Mouse (Mus musculus) midbrain, embryonic 14.5 days (tissue): Measurements from ENCODE around the gene Neil1. TPM values are rescaled to one million over a fixed set of nuclear protein-coding genes. Genes with fewer than 3 reads are reported as not detected.

Experiments
- ATAC-seq: fragments of 200-750 bp; cut with Nextera tagmentation; 2 replicates; pipeline ENCODE4 v1.8.0; 2017; ENCODE audit warnings: moderate number of reproducible peaks, moderate library complexity; ENCODE audit not compliant: low FRiP score, low TSS enrichment
- DNase-seq: peaks from one replicate; pipeline ENCODE4 v3.0.0-alpha.2; 2015
- H3K27ac ChIP-seq: fragments of 300-500 bp; sonication (generic); replicated peaks from 2 replicates; pipeline ENCODE4 v1.5.1; 2014; ENCODE audit warnings: mild to moderate bottlenecking, low read depth, low read length, moderate library complexity
- H3K27me3 ChIP-seq: fragments of 300-500 bp; sonication (generic); 2 replicates; pipeline ENCODE4 v1.6.1; 2014; ENCODE audit warnings: low read length, control low read depth, mixed read lengths; ENCODE audit not compliant: control insufficient read depth, insufficient read depth
- H3K36me3 ChIP-seq: fragments of 300-500 bp; sonication (generic); 2 replicates; pipeline ENCODE4 v1.6.1; 2014; ENCODE audit warnings: low read length, control low read depth; ENCODE audit not compliant: control insufficient read depth, insufficient read depth
- H3K4me1 ChIP-seq: fragments of 300-500 bp; sonication (generic); 2 replicates; pipeline ENCODE4 v1.6.1; 2014; ENCODE audit warnings: mild to moderate bottlenecking, antibody characterized with exemption, low read length, control low read depth; ENCODE audit not compliant: control insufficient read depth, insufficient read depth
- H3K4me2 ChIP-seq: fragments of 300-500 bp; sonication (generic); 2 replicates; pipeline ENCODE4 v1.6.1; 2014; ENCODE audit warnings: mild to moderate bottlenecking, low read length, moderate library complexity
- H3K4me3 ChIP-seq: fragments of 300-500 bp; sonication (generic); replicated peaks from 2 replicates; pipeline ENCODE4 v1.5.1; 2014; ENCODE audit warnings: low read depth, low read length
- H3K9ac ChIP-seq: fragments of 300-500 bp; sonication (generic); replicated peaks from 2 replicates; pipeline ENCODE4 v1.6.1; 2014; ENCODE audit warnings: mild to moderate bottlenecking, low read length, moderate library complexity
- H3K9me3 ChIP-seq: fragments of 300-500 bp; sonication (generic); 2 replicates; pipeline ENCODE4 v1.6.1; 2016; ENCODE audit warnings: low read length, control low read depth, mixed read lengths; ENCODE audit not compliant: control insufficient read depth
- WGBS: fragments of 180-500 bp; shearing (Covaris S2); extraction: QIAGEN DNeasy Blood & Tissue Kit; methylation state at CpG from one replicate; pipeline ENCODE4 v1.1.7; 2014; 5-methylcytosine and 5-hydroxymethylcytosine counted together
- polyA plus RNA-seq: library from polyadenylated mRNA; unstranded; fragments of >200 nt; fragmentation: Nextera tagmentation; extraction: Ambion mirVana; gene quantifications from 2 replicates; pipeline ENCODE4 v1.2.1, GENCODE M21; 2014

Gene Neil1
- polyA plus RNA-seq, 1 experiment from 2014 or later: 7.2 TPM

DNA sequence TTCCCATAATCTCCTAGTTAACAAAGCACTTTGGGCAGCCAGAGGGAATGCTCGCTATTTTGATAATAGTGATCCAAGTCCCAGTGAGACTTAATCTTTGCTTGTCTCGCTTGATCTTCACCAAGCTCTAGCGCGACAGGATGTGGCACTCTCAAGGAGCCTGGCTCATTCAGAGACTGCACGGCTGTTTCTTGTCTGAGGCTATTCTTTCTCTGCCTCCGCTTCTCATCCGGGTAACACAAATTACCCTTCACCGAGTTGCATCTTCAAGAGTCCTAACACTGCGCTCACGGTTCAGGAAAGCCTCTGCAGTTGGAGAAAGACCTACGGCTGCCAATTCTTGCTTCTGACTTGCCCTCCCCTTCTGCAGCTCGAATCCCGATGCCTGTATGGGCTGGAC, 9.4 kb upstream of the Neil1 start:
- Histone ChIP-seq H3K9me3 (no peaks in the 10 kb centered on the region), H3K4me3 (peak overlapping the region; percentile 89), H3K36me3 (peaks cover 13% of the 10 kb centered on the region), H3K4me2 (peak overlapping the region; percentile 97), H3K9ac (peak overlapping the region; percentile 72), H3K27ac (peak overlapping the region; percentile 75), H3K4me1 (peaks cover 10% of the 10 kb centered on the region), H3K27me3 (no peaks in the 10 kb centered on the region)
- ATAC-seq (no peak), DNase-seq (no peak)
- WGBS: 33% methylated on average over 13 of the region's 13 CpGs

DNA sequence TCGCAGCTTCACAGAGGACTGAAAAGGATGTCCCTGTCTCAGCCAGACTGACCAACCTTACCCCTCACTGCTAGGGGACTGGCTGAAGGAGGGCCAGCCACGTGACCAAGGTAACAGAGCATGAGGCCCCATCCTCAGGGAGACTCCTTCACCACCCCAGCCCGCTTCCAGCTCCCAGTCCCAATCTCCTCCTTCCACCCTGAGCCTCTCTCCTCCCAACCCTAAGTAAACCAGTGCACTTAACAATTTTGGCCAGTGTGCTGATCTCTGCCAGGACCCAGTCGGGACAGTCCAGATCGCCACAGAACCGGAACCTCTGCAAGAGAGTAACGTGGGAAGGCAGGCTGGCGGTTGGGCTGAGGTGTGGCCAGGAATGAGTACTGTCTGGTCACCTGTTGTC, 8.7 kb upstream of the Neil1 start:
- WGBS: 86% methylated on average over 8 of the region's 8 CpGs
- no peak for DNase-seq
- peaks cover 13% of the 10 kb centered on the region for H3K36me3 ChIP-seq
- no peak overlapping the region for H3K9ac ChIP-seq
- H3K27ac ChIP-seq: no peak overlapping the region
- no peak for ATAC-seq
- no peak overlapping the region for H3K4me3 ChIP-seq
- no peaks in the 10 kb centered on the region for H3K9me3 ChIP-seq
- peak overlapping the region; percentile 97 for H3K4me2 ChIP-seq
- no peaks in the 10 kb centered on the region for H3K27me3 ChIP-seq
- peaks cover 10% of the 10 kb centered on the region for H3K4me1 ChIP-seq

DNA sequence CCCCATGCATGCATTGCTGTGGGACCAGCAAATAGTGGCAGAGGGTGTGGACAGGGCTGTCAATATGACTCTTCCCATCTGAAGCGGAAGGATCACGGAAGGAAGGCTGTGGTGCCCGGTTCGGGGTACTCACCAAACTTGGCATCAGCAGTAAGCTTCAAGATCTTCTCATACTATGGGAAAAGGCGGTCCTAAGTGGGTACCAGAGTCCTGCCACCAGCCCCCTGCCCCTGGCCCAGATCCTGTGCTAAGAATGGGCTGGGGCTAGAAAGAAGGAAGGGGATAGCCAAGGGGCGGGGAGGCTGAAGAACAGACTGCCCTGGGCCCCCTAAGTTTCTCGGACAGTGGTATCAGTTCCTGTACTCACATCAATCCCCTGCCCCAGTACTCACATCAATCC, 8.3 kb upstream of the Neil1 start:
- WGBS: 96% methylated on average over 7 of the region's 7 CpGs
- H3K4me1 ChIP-seq: peaks cover 10% of the 10 kb centered on the region
- H3K9me3 ChIP-seq: no peaks in the 10 kb centered on the region
- ATAC-seq: no peak
- no peak overlapping the region for H3K4me3 ChIP-seq
- no peak for DNase-seq
- H3K27me3 ChIP-seq: no peaks in the 10 kb centered on the region
- no peak overlapping the region for H3K4me2 ChIP-seq
- peaks cover 13% of the 10 kb centered on the region for H3K36me3 ChIP-seq
- H3K27ac ChIP-seq: no peak overlapping the region
- no peak overlapping the region for H3K9ac ChIP-seq

DNA sequence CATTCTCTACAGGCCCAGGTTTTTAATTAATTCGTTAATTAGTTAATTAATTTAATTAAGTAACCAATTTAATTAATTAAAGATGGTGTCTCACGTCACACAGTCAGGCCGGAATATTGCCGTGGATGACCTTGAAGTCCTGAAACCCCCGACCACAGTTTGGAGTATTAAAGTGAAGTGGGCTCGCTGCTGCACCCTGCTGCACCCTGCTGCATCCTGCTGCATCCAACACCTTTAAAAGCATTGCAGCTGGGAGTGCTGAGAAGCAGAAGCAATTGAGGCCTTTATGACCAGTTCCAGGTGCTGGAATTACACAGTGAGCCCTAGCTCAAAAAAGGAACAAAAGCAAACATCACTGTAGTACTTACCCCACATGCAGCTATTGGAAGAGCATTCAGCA, 4.2 kb upstream of the Neil1 start:
- DNase-seq (peak; percentile 13), ATAC-seq (no peak)
- 53% methylated on average over 6 of the region's 6 CpGs for WGBS
- H3K27ac ChIP-seq: no peak overlapping the region
- peaks cover 12% of the 10 kb centered on the region for H3K4me1 ChIP-seq
- no peaks in the 10 kb centered on the region for H3K27me3 ChIP-seq
- no peak overlapping the region for H3K4me2 ChIP-seq
- peaks cover 13% of the 10 kb centered on the region for H3K36me3 ChIP-seq
- no peaks in the 10 kb centered on the region for H3K9me3 ChIP-seq
- no peak overlapping the region for H3K9ac ChIP-seq
- no peak overlapping the region for H3K4me3 ChIP-seq

DNA sequence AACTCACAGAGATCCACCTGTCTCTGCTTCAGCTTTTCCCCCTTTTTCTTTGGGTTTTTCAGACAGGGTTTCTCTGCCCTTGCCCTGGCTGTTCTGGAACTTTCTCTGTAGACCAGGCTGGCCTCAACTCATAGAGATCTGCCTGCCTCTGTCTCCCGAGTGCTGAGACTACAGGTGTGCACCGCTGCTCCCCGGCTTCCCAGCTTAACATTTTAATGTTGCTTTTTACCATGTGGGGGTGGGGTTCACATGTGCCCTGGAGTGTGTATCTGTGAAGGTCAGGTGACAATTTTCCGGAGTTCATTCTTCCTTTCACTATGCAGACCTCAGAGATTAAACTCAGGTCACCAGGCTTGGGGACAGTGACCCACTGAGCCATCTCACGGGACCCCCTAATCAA, 2.1 kb upstream of the Neil1 start:
- no peaks in the 10 kb centered on the region for H3K9me3 ChIP-seq
- peaks cover 15% of the 10 kb centered on the region for H3K4me1 ChIP-seq
- H3K9ac ChIP-seq: no peak overlapping the region
- no peak for ATAC-seq
- WGBS: 86% methylated on average over 5 of the region's 5 CpGs
- H3K27ac ChIP-seq: no peak overlapping the region
- no peak for DNase-seq
- no peaks in the 10 kb centered on the region for H3K27me3 ChIP-seq
- no peak overlapping the region for H3K4me3 ChIP-seq
- H3K4me2 ChIP-seq: no peak overlapping the region
- peaks cover 6% of the 10 kb centered on the region for H3K36me3 ChIP-seq

DNA sequence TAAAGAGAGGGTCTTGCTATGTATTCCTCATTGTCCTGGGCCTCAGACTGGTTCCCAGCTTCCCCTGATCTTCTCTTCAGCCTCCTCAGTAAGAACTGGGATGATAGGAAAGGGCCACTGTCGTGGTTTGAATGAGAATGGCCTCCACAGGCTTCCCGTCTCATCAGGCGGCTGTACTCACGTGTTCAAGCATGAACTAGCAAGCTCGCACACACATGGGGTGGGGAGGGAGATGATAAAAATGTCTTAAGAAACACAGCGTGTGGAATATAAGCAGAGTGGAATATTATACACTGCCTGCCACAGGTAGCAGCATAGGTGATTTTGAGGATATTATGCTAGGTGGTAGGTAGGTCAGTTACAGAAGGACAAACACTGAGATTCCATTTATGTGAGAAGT, 916 bp upstream of the Neil1 start:
- no peaks in the 10 kb centered on the region for H3K9me3 ChIP-seq
- peak overlapping the region; percentile 72 for H3K4me2 ChIP-seq

DNA sequence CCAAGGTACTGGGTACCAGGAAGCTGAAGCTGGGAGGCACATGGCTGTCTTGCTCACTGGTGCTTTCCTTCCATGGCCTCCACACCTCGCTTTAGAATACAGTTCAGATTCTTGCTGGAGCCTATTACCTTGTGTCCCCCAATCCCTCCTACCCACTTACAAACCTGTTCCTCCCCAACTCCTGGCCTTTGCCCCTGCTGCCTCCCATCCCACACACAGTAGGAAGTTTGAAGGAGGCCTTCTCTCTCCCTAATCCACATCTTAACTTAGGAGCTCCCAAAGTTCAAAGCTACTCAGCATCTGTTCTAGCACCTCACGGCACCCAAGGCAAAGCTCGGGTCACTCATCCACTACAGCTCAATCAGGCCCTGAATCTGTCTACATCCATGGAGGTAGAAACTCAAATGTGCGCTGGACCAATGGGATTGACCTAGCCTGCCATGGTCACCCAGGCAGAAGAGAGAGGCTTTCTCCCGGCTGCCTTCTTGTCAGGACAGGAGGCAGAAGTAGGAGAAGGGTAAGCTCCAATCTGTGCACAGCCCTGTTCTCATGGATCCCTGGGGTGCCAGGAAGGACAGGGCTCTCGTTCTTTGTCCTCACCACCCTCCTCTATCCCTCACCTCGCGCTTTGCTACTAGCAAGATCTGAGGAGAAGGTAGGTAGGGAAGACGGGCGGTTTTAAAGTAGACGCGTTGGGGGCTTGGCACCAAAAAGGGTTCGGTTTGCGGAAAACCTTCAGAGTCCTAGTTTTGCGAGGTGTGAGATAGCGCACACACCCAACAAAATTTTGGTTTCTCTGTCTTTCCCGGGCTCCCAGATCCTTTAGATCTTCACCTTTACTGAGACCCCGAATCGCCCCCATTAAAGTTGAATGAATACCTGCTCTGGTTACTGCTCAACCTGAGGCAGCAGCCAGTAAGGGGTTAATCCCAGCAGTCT, 631 bp downstream of the Neil1 start:
- ATAC-seq (peak; percentile 22; the same call in 1 of the 2 replicates), DNase-seq (no peak)
- Histone ChIP-seq H3K27me3 (no peaks in the 10 kb centered on the region), H3K4me2 (peak overlapping the region; percentile 72), H3K9me3 (no peaks in the 10 kb centered on the region), H3K4me1 (peaks cover 15% of the 10 kb centered on the region), H3K4me3 (peak overlapping the region; percentile 51), H3K36me3 (peaks cover 9% of the 10 kb centered on the region; the same call in 1 of the 2 replicates), H3K27ac (peak overlapping the region; percentile 89), H3K9ac (peak overlapping the region; percentile 67)
- WGBS: 8% methylated on average over 19 of the region's 19 CpGs

More for the DNA sequence above, 916 bp upstream of the Neil1 start:
- DNase-seq: no peak
- WGBS: 71% methylated on average over 6 of the region's 6 CpGs
- Histone ChIP-seq H3K4me3 (peak overlapping the region; percentile 51), H3K36me3 (0 out of 2 replicates have a peak, but pooled peaks cover 2% of the 10 kb centered on the region), H3K27me3 (no peaks in the 10 kb centered on the region), H3K4me1 (peaks cover 15% of the 10 kb centered on the region), H3K9ac (peak overlapping the region; percentile 67), H3K27ac (peak overlapping the region; percentile 89)
- no peak for ATAC-seq

DNA sequence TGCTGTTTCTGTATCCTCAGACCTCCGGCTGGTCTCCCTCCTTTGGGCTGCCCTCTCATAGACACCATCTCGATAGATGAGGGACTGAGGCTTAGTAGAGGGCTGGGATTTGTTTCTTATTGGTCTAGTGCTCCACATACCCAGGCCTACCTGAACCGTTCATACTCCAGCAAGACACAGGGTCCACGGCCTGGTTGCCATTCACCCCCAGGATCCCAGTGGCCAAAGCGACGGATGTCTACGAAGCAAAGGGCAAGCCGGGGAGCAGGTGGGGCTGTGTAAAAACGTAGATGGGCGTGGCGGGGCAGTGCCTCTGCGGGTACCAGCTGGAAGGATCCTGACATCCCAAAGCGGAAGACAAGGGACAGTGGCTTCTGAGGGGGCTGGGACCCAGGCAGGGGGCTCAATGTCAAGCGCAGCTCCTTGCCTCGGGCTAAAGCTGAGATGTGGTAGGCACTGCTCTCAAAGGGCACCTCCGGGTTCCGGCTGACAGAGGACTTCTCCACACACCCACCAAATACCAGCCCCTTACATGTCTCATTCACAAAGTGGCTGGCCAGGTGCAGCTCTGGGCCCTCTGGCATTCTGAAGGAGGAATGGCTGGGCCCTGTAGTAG, 1.5 kb downstream of the Neil1 start:
- Histone ChIP-seq H3K27me3 (no peaks in the 10 kb centered on the region), H3K27ac (no peak overlapping the region), H3K36me3 (peaks cover 17% of the 10 kb centered on the region), H3K4me3 (no peak overlapping the region), H3K4me1 (peaks cover 15% of the 10 kb centered on the region), H3K9ac (peak overlapping the region; percentile 67; the same call in 1 of the 2 replicates), H3K4me2 (peak overlapping the region; percentile 72), H3K9me3 (no peaks in the 10 kb centered on the region)
- no peak for ATAC-seq
- WGBS: 85% methylated on average over 17 of the region's 17 CpGs
- no peak for DNase-seq
